18 mouse cellular contexts compared by ENCODE assay signal in genomic region chr13:45326751-45327150, GRCm38 (mm10).
"Had no signal": no experiment of that assay in that cellular context is flagged by ENCODE, and none has a peak within 500 bp of the region (broad histone marks: within the 10 kb centered on the region; RNA-seq: fewer than 3 reads in every experiment).

No protein-coding gene starts in this region.

- H3K27ac ChIP-seq: kidney, embryonic 15.5 days; left cerebral cortex, adult 2 months; liver, embryonic 13.5 days; midbrain, embryonic 10.5 days; midbrain, embryonic 13.5 days; stomach, postnatal 0 days had no signal

- H3K27me3 ChIP-seq: kidney, embryonic 15.5 days; midbrain, embryonic 13.5 days had no signal

- H3K4me1 ChIP-seq: kidney, embryonic 15.5 days; liver, embryonic 13.5 days; midbrain, embryonic 13.5 days had no signal

- H3K9me3 ChIP-seq: kidney, embryonic 15.5 days; liver, embryonic 13.5 days; megakaryocyte, embryonic 14.5 days; midbrain, embryonic 10.5 days; midbrain, embryonic 13.5 days had no signal

- H3K36me3 ChIP-seq: kidney, embryonic 15.5 days; liver, embryonic 13.5 days; midbrain, embryonic 10.5 days; midbrain, embryonic 13.5 days had no signal

- H3K4me2 ChIP-seq: kidney, embryonic 15.5 days; liver, embryonic 13.5 days; midbrain, embryonic 13.5 days had no signal

- H3K9ac ChIP-seq: kidney, embryonic 15.5 days; liver, embryonic 13.5 days; midbrain, embryonic 13.5 days had no signal

- H3K4me3 ChIP-seq: kidney, embryonic 15.5 days; left cerebral cortex, adult 2 months; liver, embryonic 13.5 days; megakaryocyte, embryonic 14.5 days; midbrain, embryonic 10.5 days; midbrain, embryonic 13.5 days had no signal

- DNase-seq: kidney, postnatal 10 days; kidney, postnatal 36 days; layer of hippocampus, postnatal 36 days; liver, embryonic 13.5 days; lung, adult 2 months; lung, postnatal 14 days; lung, postnatal 4 days; right cerebral cortex, postnatal 14 days; right cerebral cortex, postnatal 4 days; thymus, adult 2 months; thymus, postnatal 14 days; thymus, postnatal 4 days had no signal
